Mouse (Mus musculus): Measurements from ENCODE around the gene Gm21818. TPM values are rescaled to one million over a fixed set of nuclear protein-coding genes. Genes with fewer than 3 reads are reported as not detected.

Gm21818 gene
- not detected in 2 replicates for polyA plus RNA-seq (2012; rRNA removed; ENCODE audit: low replicate concordance)

DNA sequence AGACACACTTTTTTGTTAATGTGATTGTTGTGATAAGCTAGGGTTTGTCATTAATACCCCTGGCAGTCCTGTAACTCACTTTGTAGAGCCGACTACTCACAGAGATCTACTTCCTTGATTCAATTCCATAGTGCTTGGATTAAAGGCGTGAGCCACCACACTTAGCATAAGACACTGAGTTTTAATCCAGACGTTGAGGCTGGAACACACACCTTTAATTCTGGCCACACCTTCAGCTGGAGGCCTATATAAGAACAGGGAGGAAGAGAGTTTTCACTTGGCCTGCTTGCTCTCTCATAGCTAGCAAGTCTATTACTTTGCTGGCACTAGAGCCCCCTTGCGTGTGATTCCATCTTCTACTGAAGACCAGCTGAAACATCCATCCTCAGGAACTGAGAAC lies at the start of gene Gm21818:
Gene Gm21818, plus strand, starts transcription at position 301 of the 400 bp plus-strand sequence.

DNA sequence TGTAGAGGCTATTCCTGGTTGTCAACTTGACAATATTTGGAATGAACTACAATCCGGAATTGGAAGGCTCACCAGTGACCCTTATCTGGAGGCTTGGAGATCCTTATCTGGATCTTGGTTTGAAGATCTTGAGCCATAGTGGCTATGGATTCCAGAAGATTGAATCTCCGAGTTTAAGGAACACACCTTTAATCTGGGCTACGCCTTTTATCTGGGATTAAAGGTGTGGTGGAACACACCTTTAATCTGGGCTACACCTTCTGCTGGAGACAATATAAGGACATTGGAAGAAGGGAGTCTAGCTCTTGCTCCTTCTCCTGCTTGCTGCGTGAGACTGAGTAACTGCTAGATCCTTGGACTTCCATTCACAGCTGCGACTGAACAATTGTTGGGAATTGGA lies 32.3 kb upstream of the Gm21818 start, which contains the start of gene Gm20767:
Gene Gm20767, plus strand, starts transcription at position 301 of the 400 bp plus-strand sequence.

DNA sequence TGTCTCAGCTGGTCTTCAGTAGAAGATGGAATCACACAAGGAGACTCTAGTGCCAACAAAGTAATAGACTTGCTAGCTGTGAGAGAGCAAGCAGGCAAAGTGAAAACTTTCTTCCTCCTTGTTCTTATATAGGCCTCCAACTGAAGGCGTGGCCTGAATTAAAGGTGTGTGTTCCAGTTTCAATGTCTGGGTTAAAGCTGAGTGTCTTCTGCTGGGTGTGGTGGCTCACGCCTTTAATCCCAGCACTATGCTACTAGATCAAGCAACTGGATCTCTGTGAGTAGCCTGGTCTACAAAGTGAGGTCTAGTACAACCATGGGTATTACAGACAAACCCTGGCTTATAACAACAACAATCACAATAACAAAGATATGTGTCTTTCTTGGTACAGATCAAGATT lies 43.6 kb downstream of the Gm21818 start, which contains the start of gene Gm21762:
Gene Gm21762, minus strand, starts transcription at position 101 of the 400 bp plus-strand sequence.

Other genes with a start within 250 kb of the Gm21818 start
- not detected in 2 replicates for gene Gm21761, start 243.2 kb upstream of the Gm21818 start, polyA plus RNA-seq (2012; rRNA removed; ENCODE audit: low replicate concordance)
- not detected in 2 replicates for gene B020031M17Rik, start 221.6 kb upstream of the Gm21818 start, polyA plus RNA-seq (2012; rRNA removed; ENCODE audit: low replicate concordance)
- not detected in 2 replicates for gene Gm36079, start 145.4 kb upstream of the Gm21818 start, polyA plus RNA-seq (2012; rRNA removed; ENCODE audit: low replicate concordance)
- 4.2 and 4.8 TPM in 2 replicates for gene Gm21188, start 120.2 kb upstream of the Gm21818 start, polyA plus RNA-seq (2012; rRNA removed; ENCODE audit: low replicate concordance)
- gene Gm20767, start 32.2 kb upstream of the Gm21818 start, polyA plus RNA-seq (2012; rRNA removed; ENCODE audit: low replicate concordance) = not detected in 2 replicates
- gene Gm21762, start 43.5 kb downstream of the Gm21818 start, polyA plus RNA-seq (2012; rRNA removed; ENCODE audit: low replicate concordance) = 0.51 TPM in 1 of 2 replicates, not detected in the other
- not detected in 2 replicates for gene Gm21731, start 66.7 kb downstream of the Gm21818 start, polyA plus RNA-seq (2012; rRNA removed; ENCODE audit: low replicate concordance)
- gene AF067061, start 90.7 kb downstream of the Gm21818 start, polyA plus RNA-seq (2012; rRNA removed; ENCODE audit: low replicate concordance) = not detected in 2 replicates
- gene BC147527, start 128.0 kb downstream of the Gm21818 start, polyA plus RNA-seq (2012; rRNA removed; ENCODE audit: low replicate concordance) = 0.39 and 0.60 TPM in 2 replicates
- gene Tcstv3, start 144.4 kb downstream of the Gm21818 start, polyA plus RNA-seq (2012; rRNA removed; ENCODE audit: low replicate concordance) = not detected in 2 replicates

All from subcutaneous adipose tissue, adult 2 months (tissue).